Mouse (Mus musculus): ENCODE measurements around the gene Ccdc89.

- TF ChIP-seq CTCF (IDR thresholded peaks at IDR 0.05; ENCODE audit: control insufficient read depth, insufficient read depth, insufficient replicate concordance, low read depth, low read length), result no peak
- TF ChIP-seq POLR2A (IDR thresholded peaks at IDR 0.05; ENCODE audit: control insufficient read depth, low read depth, low read length), result no peak
Measured at GRCm38 (mm10) chr7:90456149-90456844, 29.9 kb downstream of the Ccdc89 start.
